Mouse (Mus musculus) adrenal gland, adult (tissue): ENCODE measurements around the gene Dph5.

Source experiments
- DNase-seq, 2 experiments: peaks; one replicate each; pipeline ENCODE4 v3.0.0; 2022 to 2023; ENCODE audit warnings: low spot score in 1 of 2; ENCODE audit not compliant: inconsistent age in 2 of 2

The Dph5 gene

GRCm38 (mm10) chr3:115949921-115950877, 62.6 kb downstream of the Dph5 start:
- DNase-seq: peak in 1 of 2 experiments; percentile 88

- no peak for DNase-seq
These were observed 63.6 kb downstream of the Dph5 start for GRCm38 (mm10) chr3:115951221-115951620.

GRCm38 (mm10) chr3:115952356-115952755, 64.7 kb downstream of the Dph5 start:
- DNase-seq: no peak

GRCm38 (mm10) chr3:115953088-115953487, 65.5 kb downstream of the Dph5 start:
- DNase-seq: no peak

- no peak for DNase-seq
These were observed 69.6 kb downstream of the Dph5 start for GRCm38 (mm10) chr3:115957223-115957622.

- DNase-seq: no peak
These were observed 73.8 kb downstream of the Dph5 start for GRCm38 (mm10) chr3:115961311-115962027.

- DNase-seq: no peak
These were observed 74.4 kb downstream of the Dph5 start for GRCm38 (mm10) chr3:115962028-115962415.

- DNase-seq: no peak
These were observed 76.0 kb downstream of the Dph5 start for GRCm38 (mm10) chr3:115963597-115963996.

- no peak for DNase-seq
These were observed 76.4 kb downstream of the Dph5 start for GRCm38 (mm10) chr3:115964071-115964470.

- DNase-seq: peak; percentile 8 to 62
These were observed 81.3 kb downstream of the Dph5 start for GRCm38 (mm10) chr3:115968745-115969530.

GRCm38 (mm10) chr3:115971045-115971785, 83.6 kb downstream of the Dph5 start:
- DNase-seq: no peak

- no peak for DNase-seq
These were observed 84.4 kb downstream of the Dph5 start for GRCm38 (mm10) chr3:115971891-115972646.

GRCm38 (mm10) chr3:115974228-115974627, 86.6 kb downstream of the Dph5 start:
- no peak for DNase-seq

GRCm38 (mm10) chr3:115974995-115975394, 87.4 kb downstream of the Dph5 start:
- no peak for DNase-seq

- peak in 1 of 2 experiments; percentile 33 for DNase-seq
These were observed 91.4 kb downstream of the Dph5 start for GRCm38 (mm10) chr3:115979000-115979399.

GRCm38 (mm10) chr3:115983217-115983616, 95.6 kb downstream of the Dph5 start:
- DNase-seq: no peak
